Mouse (Mus musculus) hindbrain, postnatal 0 days (tissue): ENCODE results near the gene Rbfox1. TPM values are rescaled to one million over a fixed set of nuclear protein-coding genes. Genes with fewer than 3 reads are reported as not detected.

ENCODE experiments used
- ATAC-seq: fragments of 200-750 bp; cut with Nextera tagmentation; 2 replicates; pipeline ENCODE4 v1.8.0; 2017; ENCODE audit warnings: mild to moderate bottlenecking, moderate TSS enrichment, moderate library complexity
- DNase-seq: peaks from one replicate; pipeline ENCODE4 v3.0.0-alpha.2; 2015; ENCODE audit warnings: low spot score
- H3K27ac ChIP-seq: fragments of 300-500 bp; sonication (generic); 2 replicates; pipeline ENCODE4 v1.5.1; 2014; ENCODE audit warnings: mild to moderate bottlenecking
- H3K27me3 ChIP-seq: fragments of 300-500 bp; sonication (generic); 2 replicates; pipeline ENCODE4 v1.6.1; 2014; ENCODE audit warnings: low read length, mixed read lengths; ENCODE audit not compliant: insufficient read depth
- H3K36me3 ChIP-seq: fragments of 300-500 bp; sonication (generic); 2 replicates; pipeline ENCODE4 v1.6.1; 2014; ENCODE audit warnings: low read length, mixed read lengths; ENCODE audit not compliant: insufficient read depth
- H3K4me1 ChIP-seq: fragments of 300-500 bp; sonication (generic); 2 replicates; pipeline ENCODE4 v1.6.1; 2014; ENCODE audit warnings: antibody characterized with exemption, low read length, mixed read lengths; ENCODE audit not compliant: insufficient read depth
- H3K4me2 ChIP-seq: fragments of 300-500 bp; sonication (generic); 2 replicates; pipeline ENCODE4 v1.6.1; 2014; ENCODE audit warnings: low read depth, mild to moderate bottlenecking, low read length, moderate library complexity, mixed read lengths
- H3K4me3 ChIP-seq: fragments of 300-500 bp; sonication (generic); 2 replicates; pipeline ENCODE4 v1.5.1; 2014; ENCODE audit warnings: low read length
- H3K9ac ChIP-seq: fragments of 300-500 bp; sonication (generic); replicated peaks from 2 replicates; pipeline ENCODE4 v1.6.1; 2014; ENCODE audit warnings: mild to moderate bottlenecking, low read length, moderate library complexity, mixed read lengths
- H3K9me3 ChIP-seq: fragments of 300-500 bp; sonication (generic); 2 replicates; pipeline ENCODE4 v1.6.1; 2016; ENCODE audit warnings: low read length, mixed read lengths
- CTCF ChIP-seq: IDR thresholded peaks from 2 replicates; pipeline ENCODE4 v1.5.1; 2016; ENCODE audit warnings: antibody characterized with exemption, control low read depth, low read depth
- WGBS: fragments of 180-500 bp; shearing (Covaris S2); extraction: QIAGEN DNeasy Blood & Tissue Kit; methylation state at CpG from one replicate; pipeline ENCODE4 v1.1.7; 2014; 5-methylcytosine and 5-hydroxymethylcytosine counted together
- polyA plus RNA-seq: library from polyadenylated mRNA; unstranded; fragments of >200 nt; fragmentation: Nextera tagmentation; extraction: Ambion mirVana; gene quantifications from 2 replicates; pipeline ENCODE4 v1.2.1, GENCODE M21; 2015
- total RNA-seq: library from RNA; depleted of rRNA; stranded (reverse); fragments of >200 nt; gene quantifications from 2 replicates; pipeline ENCODE4 v1.2.3, GENCODE M21; 2014

Rbfox1 gene
- total and polyA plus RNA-seq, 2 experiments from 2014 or later, result 158 to 204 TPM

DNA sequence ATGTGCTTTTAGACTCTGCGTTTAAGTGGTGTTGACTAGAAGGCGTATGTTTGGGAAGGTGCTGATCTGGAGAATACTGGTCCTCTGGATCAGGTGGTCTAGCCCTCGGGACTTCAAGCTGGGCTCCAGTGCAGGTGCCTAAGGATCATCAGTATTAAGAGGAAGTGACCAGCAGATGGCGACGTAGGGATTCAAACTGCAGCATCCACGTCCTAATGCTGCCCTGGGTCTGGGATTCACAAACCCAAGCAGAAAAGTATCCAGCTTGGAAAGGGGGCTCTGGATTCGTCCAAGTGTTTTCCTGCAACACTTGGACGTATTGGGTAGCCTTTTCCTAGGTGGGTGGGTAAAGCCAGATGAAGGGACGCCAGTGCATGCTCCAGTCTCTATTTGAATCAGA lies 906.5 kb downstream of the Rbfox1 start:
- DNase-seq (peak; percentile 91), ATAC-seq (peak; percentile 83)
- 15% methylated on average over 9 of the region's 9 CpGs for WGBS
- H3K9me3 ChIP-seq, result no peaks in the 10 kb centered on the region
- H3K27me3 ChIP-seq, result no peaks in the 10 kb centered on the region
- H3K27ac ChIP-seq, result no peak overlapping the region
- no peak overlapping the region for H3K9ac ChIP-seq
- no peak overlapping the region for H3K4me3 ChIP-seq
- TF ChIP-seq CTCF, result peak; percentile 78
- H3K4me2 ChIP-seq, result no peak overlapping the region
- 0 out of 2 replicates have a peak, but pooled peaks cover 6% of the 10 kb centered on the region for H3K4me1 ChIP-seq
- no peaks in the 10 kb centered on the region for H3K36me3 ChIP-seq

- WGBS, result 98% methylated on average over 2 of the region's 2 CpGs
- TF ChIP-seq CTCF, result no peak
- H3K4me3 ChIP-seq, result no peak overlapping the region
Observed at GRCm38 (mm10) chr16:6806246-6806645, 921.1 kb downstream of the Rbfox1 start.

GRCm38 (mm10) chr16:6807835-6808234 lies 922.7 kb downstream of the Rbfox1 start:
- Histone ChIP-seq H3K9ac (no peak overlapping the region), H3K9me3 (no peaks in the 10 kb centered on the region), H3K36me3 (no peaks in the 10 kb centered on the region), H3K4me2 (no peak overlapping the region), H3K27ac (no peak overlapping the region), H3K27me3 (no peaks in the 10 kb centered on the region), H3K4me1 (no peaks in the 10 kb centered on the region), H3K4me3 (no peak overlapping the region)
- WGBS, result 69% methylated on average over 2 of the region's 2 CpGs
- TF ChIP-seq CTCF, result no peak
- DNase-seq (no peak), ATAC-seq (no peak)

More at GRCm38 (mm10) chr16:6806246-6806645, 921.1 kb downstream of the Rbfox1 start:
- Histone ChIP-seq H3K27ac (no peak overlapping the region), H3K4me1 (no peaks in the 10 kb centered on the region), H3K36me3 (no peaks in the 10 kb centered on the region), H3K9ac (no peak overlapping the region), H3K4me2 (no peak overlapping the region), H3K27me3 (no peaks in the 10 kb centered on the region), H3K9me3 (no peaks in the 10 kb centered on the region)
- ATAC-seq (no peak), DNase-seq (no peak)

- H3K36me3 ChIP-seq, result no peaks in the 10 kb centered on the region
- WGBS, result 61% methylated on average over 3 of the region's 3 CpGs
- H3K27me3 ChIP-seq, result no peaks in the 10 kb centered on the region
- H3K4me3 ChIP-seq, result no peak overlapping the region
- H3K9me3 ChIP-seq, result no peaks in the 10 kb centered on the region
- no peak overlapping the region for H3K27ac ChIP-seq
- H3K4me2 ChIP-seq, result no peak overlapping the region
- ATAC-seq (no peak), DNase-seq (no peak)
- no peaks in the 10 kb centered on the region for H3K4me1 ChIP-seq
- TF ChIP-seq CTCF, result no peak
- H3K9ac ChIP-seq, result no peak overlapping the region
Observed at GRCm38 (mm10) chr16:6813871-6814270, 928.7 kb downstream of the Rbfox1 start.

GRCm38 (mm10) chr16:6821741-6822140 lies 936.6 kb downstream of the Rbfox1 start:
- no peak overlapping the region for H3K4me2 ChIP-seq
- WGBS, result 77% methylated on average over 1 of the region's 1 CpGs
- ATAC-seq, result no peak
- H3K9me3 ChIP-seq, result no peaks in the 10 kb centered on the region
- no peak for TF ChIP-seq CTCF
- H3K36me3 ChIP-seq, result no peaks in the 10 kb centered on the region
- H3K4me1 ChIP-seq, result no peaks in the 10 kb centered on the region
- no peak overlapping the region for H3K9ac ChIP-seq
- DNase-seq, result no peak
- H3K4me3 ChIP-seq, result no peak overlapping the region
- no peaks in the 10 kb centered on the region for H3K27me3 ChIP-seq
- H3K27ac ChIP-seq, result no peak overlapping the region

GRCm38 (mm10) chr16:6829892-6830524 lies 944.9 kb downstream of the Rbfox1 start:
- 93% methylated on average over 6 of the region's 6 CpGs for WGBS
- no peak for TF ChIP-seq CTCF

GRCm38 (mm10) chr16:6833486-6833885 lies 948.3 kb downstream of the Rbfox1 start:
- Histone ChIP-seq H3K27ac (no peak overlapping the region), H3K4me3 (no peak overlapping the region), H3K4me2 (no peak overlapping the region), H3K9ac (no peak overlapping the region), H3K36me3 (no peaks in the 10 kb centered on the region), H3K9me3 (no peaks in the 10 kb centered on the region), H3K27me3 (no peaks in the 10 kb centered on the region), H3K4me1 (no peaks in the 10 kb centered on the region)
- ATAC-seq (no peak), DNase-seq (no peak)
- no peak for TF ChIP-seq CTCF

More at GRCm38 (mm10) chr16:6829892-6830524, 944.9 kb downstream of the Rbfox1 start:
- no peak overlapping the region for H3K4me3 ChIP-seq
- H3K27ac ChIP-seq, result no peak overlapping the region
- no peak overlapping the region for H3K4me2 ChIP-seq
- H3K36me3 ChIP-seq, result no peaks in the 10 kb centered on the region
- H3K4me1 ChIP-seq, result no peaks in the 10 kb centered on the region
- H3K9me3 ChIP-seq, result no peaks in the 10 kb centered on the region
- no peak overlapping the region for H3K9ac ChIP-seq
- DNase-seq (no peak), ATAC-seq (no peak)
- H3K27me3 ChIP-seq, result no peaks in the 10 kb centered on the region
